Mouse (Mus musculus) cerebellum, adult 2 months (tissue): ENCODE data around the gene Pias3. TPM values are rescaled to one million over a fixed set of nuclear protein-coding genes. Genes with fewer than 3 reads are reported as not detected.

ENCODE experiments used
- DNase-seq, 2 experiments: peaks; one replicate each; pipeline ENCODE4 v3.0.0; 2021
- H3K27ac ChIP-seq: fragments of 200-500 bp; 2 replicates; pipeline ENCODE4 v1.5.1; 2012; ENCODE audit warnings: low read length, control low read depth, inconsistent platforms; ENCODE audit not compliant: insufficient read depth
- H3K27me3 ChIP-seq: fragments of 200-500 bp; 2 replicates; pipeline ENCODE4 v1.6.1; 2012; ENCODE audit warnings: inconsistent platforms, mild to moderate bottlenecking, low read length, moderate library complexity; ENCODE audit not compliant: control insufficient read depth, insufficient read depth
- H3K4me1 ChIP-seq: fragments of 200-500 bp; 2 replicates; pipeline ENCODE4 v1.6.1; 2011; ENCODE audit warnings: low read length; ENCODE audit not compliant: control insufficient read depth, insufficient read depth
- H3K4me3 ChIP-seq: fragments of 200-500 bp; replicated peaks from 2 replicates; pipeline ENCODE3; 2011; ENCODE audit warnings: mild to moderate bottlenecking, low read depth, low read length, control low read depth; ENCODE audit not compliant: insufficient read depth
- CTCF ChIP-seq: fragments of 200-500 bp; IDR thresholded peaks from 2 replicates; pipeline ENCODE4 v1.5.1; 2011; ENCODE audit warnings: low read depth, mild to moderate bottlenecking, control low read depth, low read length, moderate library complexity, borderline replicate concordance; ENCODE audit not compliant: insufficient read depth
- POLR2A ChIP-seq: fragments of 200-500 bp; IDR thresholded peaks from 2 replicates; pipeline ENCODE4 v1.6.1; 2011; ENCODE audit warnings: low read length, control low read depth, borderline replicate concordance; ENCODE audit not compliant: insufficient read depth
- WGBS: fragments of 180-500 bp; shearing (Covaris S2); methylation state at CpG from one replicate; pipeline ENCODE4 v1.1.7; 2018; 5-methylcytosine and 5-hydroxymethylcytosine counted together
- polyA plus RNA-seq: library from polyadenylated mRNA; depleted of rRNA; stranded (reverse); fragments of >200 nt; gene quantifications from 2 replicates; pipeline ENCODE4 v1.2.3, GENCODE M21; 2012; rRNA removed

Pias3 gene
- polyA plus RNA-seq, 1 experiment: 38.6 TPM

GRCm38 (mm10) chr3:96744348-96744747, 48.2 kb downstream of the Pias3 start:
- Histone ChIP-seq H3K4me3 (no peak overlapping the region), H3K27ac (no peak overlapping the region), H3K4me1 (peaks cover 4% of the 10 kb centered on the region; the same call in 1 of the 2 replicates), H3K27me3 (no peaks in the 10 kb centered on the region)
- 96% methylated on average over 3 of the region's 3 CpGs for WGBS
- DNase-seq: no peak
- TF ChIP-seq POLR2A (no peak), CTCF (no peak)

GRCm38 (mm10) chr3:96746829-96747228, 50.6 kb downstream of the Pias3 start:
- DNase-seq: no peak
- TF ChIP-seq POLR2A: no peak
- Histone ChIP-seq H3K27ac (no peak overlapping the region), H3K27me3 (no peaks in the 10 kb centered on the region), H3K4me3 (no peak overlapping the region), H3K4me1 (no peaks in the 10 kb centered on the region)
- WGBS: 77% methylated on average over 1 of the region's 1 CpGs

Other genes with a start within 250 kb of the Pias3 start
- not detected in 2 replicates for gene BC107364, start 244.1 kb upstream of the Pias3 start, polyA plus RNA-seq
- gene Hfe2, start 171.2 kb upstream of the Pias3 start, polyA plus RNA-seq: 0.21 and 0.41 TPM in 2 replicates
- 15.2 and 21.9 TPM in 2 replicates for gene Txnip, start 138.4 kb upstream of the Pias3 start, polyA plus RNA-seq
- not detected in 2 replicates for gene Gm16253, start 119.4 kb upstream of the Pias3 start, polyA plus RNA-seq
- 53.1 and 55.5 TPM in 2 replicates for gene Polr3gl, start 102.2 kb upstream of the Pias3 start, polyA plus RNA-seq
- gene Ankrd34a, start 99.7 kb upstream of the Pias3 start, polyA plus RNA-seq: 53.2 and 58.1 TPM in 2 replicates
- gene Lix1l, start 95.2 kb upstream of the Pias3 start, polyA plus RNA-seq: 23.9 and 24.7 TPM in 2 replicates
- 44.6 and 45.4 TPM in 2 replicates for gene Rbm8a, start 66.5 kb upstream of the Pias3 start, polyA plus RNA-seq
- gene Pex11b, start 61.0 kb upstream of the Pias3 start, polyA plus RNA-seq: 61.8 and 62.3 TPM in 2 replicates
- gene Gm42957, start 60.9 kb upstream of the Pias3 start, polyA plus RNA-seq: 0.16 and 0.21 TPM in 2 replicates
- gene Itga10, start 50.8 kb upstream of the Pias3 start, polyA plus RNA-seq: 4.7 and 5.1 TPM in 2 replicates
- gene Ankrd35, start 26.3 kb upstream of the Pias3 start, polyA plus RNA-seq: 9.4 and 11.6 TPM in 2 replicates
- gene Nudt17, start 12.2 kb downstream of the Pias3 start, polyA plus RNA-seq: 11.8 and 14.3 TPM in 2 replicates
- gene Polr3c, start 31.2 kb downstream of the Pias3 start, polyA plus RNA-seq: 42.9 and 47.1 TPM in 2 replicates
- 57.0 and 58.8 TPM in 2 replicates for gene Rnf115, start 31.3 kb downstream of the Pias3 start, polyA plus RNA-seq
- 0.03 TPM in 1 of 2 replicates, not detected in the other for gene Pdzk1, start 132.9 kb downstream of the Pias3 start, polyA plus RNA-seq
- gene Cd160, start 133.0 kb downstream of the Pias3 start, polyA plus RNA-seq: not detected in 2 replicates
- gene Gja5, start 208.3 kb downstream of the Pias3 start, polyA plus RNA-seq: 0.64 and 0.65 TPM in 2 replicates
- gene Gpr89, start 209.0 kb downstream of the Pias3 start, polyA plus RNA-seq: 19.0 TPM in 2 replicates
- not detected in 2 replicates for gene Gja8, start 229.6 kb downstream of the Pias3 start, polyA plus RNA-seq